Mouse (Mus musculus) layer of hippocampus, adult 8-10 months (tissue): ENCODE results near the gene Mafg. TPM values are rescaled to one million over a fixed set of nuclear protein-coding genes. Genes with fewer than 3 reads are reported as not detected.
A peak's percentile ranks its signal among the peaks of the same experiment; 100 is the strongest.
"Not testable (repeated sequence)": the region's sequence is repeated elsewhere in the genome, so short reads cannot be mapped to it uniquely, and the experiment has no call there.

ENCODE experiments used
- DNase-seq, 2 experiments: peaks; one replicate each; pipeline ENCODE4 v3.0.0; 2022; ENCODE audit warnings: low spot score in 2 of 2
- total RNA-seq, 4 experiments: library from RNA; stranded (reverse); gene quantifications; 2 replicates each; pipeline ENCODE4 v1.2.4; 2022

Mafg gene
- total RNA-seq = 10 to 100 TPM; 70.7 to 89.1 (median 77.4) TPM

DNA sequence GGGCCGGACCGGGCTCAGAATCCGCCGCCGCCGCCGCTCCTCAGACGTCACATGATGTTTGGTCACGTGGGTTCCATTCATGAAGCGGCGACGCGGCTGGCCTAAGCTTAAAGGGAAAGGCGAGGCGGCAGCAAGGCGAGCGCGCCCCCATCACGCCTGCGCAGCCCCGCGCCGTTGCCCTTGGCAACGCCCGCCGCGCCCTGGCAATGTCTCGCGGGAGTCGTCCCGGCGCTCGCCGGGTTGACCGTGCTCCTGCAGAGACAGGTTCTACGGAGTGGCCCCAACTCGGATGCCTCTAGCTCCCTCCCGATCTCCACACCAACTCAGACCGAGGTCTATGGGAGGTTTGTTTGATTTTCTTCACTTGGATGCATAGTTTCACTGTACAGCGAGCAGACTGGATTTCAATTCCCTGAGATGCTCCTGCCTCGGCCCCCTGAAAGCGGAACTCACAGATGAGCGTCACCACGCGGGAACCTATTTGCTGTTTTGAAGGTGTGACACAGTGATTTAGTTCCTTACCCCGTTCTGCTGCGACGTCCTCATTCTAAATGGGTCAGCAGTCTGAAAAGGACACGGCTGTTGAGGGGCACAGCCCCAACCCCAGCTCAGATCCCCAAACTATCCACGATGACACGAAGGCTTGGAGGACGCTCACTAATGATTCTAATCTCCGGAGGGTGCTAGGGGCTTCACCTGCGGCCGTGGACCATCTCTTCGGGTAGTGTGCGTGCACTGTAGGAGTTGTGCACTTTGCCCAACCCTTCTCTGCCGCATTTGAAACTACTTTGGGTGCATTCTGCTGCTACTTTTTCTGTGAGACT lies at the start of gene Mafg:
Gene Mafg, minus strand, starts transcription at position 81 of the 824 bp plus-strand sequence.
- DNase-seq = peak; percentile 91

DNA sequence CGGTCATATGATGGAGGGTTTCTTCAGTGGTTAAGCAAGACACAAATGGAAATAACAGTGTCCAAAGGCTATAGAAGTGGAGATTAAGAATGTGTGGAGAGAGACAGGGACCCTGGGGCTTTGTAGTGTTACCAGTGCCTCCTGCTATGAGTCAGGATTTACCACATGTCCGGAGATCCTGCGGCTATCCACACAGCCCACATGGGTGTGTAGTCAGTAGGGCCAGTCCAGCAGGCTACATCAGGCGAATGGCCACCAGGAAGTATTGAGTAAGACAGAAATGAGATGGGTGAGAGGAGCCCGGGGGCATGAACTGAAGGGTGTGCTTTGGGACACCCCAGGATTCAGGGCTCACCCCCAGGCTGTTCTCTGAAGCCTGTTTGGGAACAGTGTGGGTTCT lies 49.3 kb upstream of the Mafg start:
- no peak for DNase-seq

GRCm38 (mm10) chr11:120679909-120680308 lies 46.5 kb upstream of the Mafg start:
- DNase-seq = no peak

GRCm38 (mm10) chr11:120676951-120677350 lies 43.6 kb upstream of the Mafg start:
- DNase-seq = no peak

DNA sequence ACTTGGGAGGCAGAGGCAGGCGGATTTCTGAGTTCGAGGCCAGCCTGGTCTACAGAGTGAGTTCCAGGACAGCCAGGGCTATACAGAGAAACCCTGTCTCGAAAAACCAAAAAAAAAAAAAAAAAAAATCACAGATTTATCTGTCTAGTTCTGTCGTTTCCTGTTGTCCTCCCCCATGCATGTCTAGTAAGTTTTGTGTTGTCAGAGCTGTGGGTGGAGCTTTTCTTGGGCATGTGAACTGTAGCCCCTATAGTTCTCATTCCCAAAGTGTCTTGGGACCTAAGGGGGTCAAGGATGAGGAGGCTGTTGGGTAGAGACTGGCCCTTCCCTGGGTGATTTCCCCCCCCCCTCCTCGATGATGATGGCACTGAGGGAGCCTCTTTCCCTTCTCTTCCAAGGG lies 42.5 kb upstream of the Mafg start:
- not testable (repeated sequence) for DNase-seq

- DNase-seq = no peak
Observed at GRCm38 (mm10) chr11:120673594-120674122, 40.3 kb upstream of the Mafg start.

DNA sequence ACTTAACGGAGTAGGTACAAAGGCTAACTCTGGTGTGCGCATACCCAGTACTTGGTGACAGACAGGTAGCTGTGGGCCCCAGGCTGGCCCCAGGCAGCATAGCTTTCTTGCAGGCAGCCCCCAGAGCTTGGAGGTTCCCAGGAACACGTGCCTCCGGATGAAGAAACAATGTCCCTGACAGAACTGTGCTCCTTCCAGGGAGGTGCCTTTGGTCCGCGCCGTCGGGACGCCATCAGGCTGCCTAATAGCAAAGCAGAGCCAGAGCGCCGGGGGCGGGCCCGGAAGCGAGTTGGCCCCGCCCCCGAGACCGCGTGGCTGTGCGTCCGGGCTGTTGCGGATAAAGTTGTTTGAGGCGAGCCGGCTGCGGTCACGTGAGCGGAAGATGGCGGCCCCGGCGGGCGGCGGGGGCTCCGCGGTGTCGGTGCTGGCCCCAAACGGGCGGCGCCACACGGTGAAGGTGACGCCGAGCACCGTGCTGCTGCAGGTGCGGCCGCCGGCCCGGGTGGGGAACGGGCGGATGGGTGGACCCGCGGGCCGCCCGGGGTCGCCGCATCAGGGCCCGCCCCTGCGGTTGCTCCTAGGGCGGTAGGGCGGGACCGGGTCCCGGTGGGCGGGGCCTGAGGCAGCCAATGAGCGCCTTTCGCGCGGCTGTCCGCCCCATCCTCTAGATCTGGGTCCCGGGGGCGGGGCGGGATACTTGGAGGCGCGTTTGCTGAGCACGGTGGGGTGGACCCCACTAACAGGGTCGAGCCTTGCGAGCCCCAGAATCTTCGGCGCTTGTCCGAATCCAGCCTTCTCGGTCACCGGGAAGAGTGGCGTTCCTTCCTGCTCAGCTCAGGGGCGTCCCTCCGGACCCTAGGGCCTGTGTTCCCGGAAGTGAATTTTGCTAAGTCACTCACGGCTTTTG lies 39.5 kb upstream of the Mafg start, which contains the start of gene Aspscr1:
Gene Aspscr1, plus strand, starts transcription at position 287 of the 907 bp plus-strand sequence.
- peak; percentile 84 to 88 for DNase-seq

- no peak for DNase-seq
Observed at GRCm38 (mm10) chr11:120666617-120667016, 33.2 kb upstream of the Mafg start.

DNA sequence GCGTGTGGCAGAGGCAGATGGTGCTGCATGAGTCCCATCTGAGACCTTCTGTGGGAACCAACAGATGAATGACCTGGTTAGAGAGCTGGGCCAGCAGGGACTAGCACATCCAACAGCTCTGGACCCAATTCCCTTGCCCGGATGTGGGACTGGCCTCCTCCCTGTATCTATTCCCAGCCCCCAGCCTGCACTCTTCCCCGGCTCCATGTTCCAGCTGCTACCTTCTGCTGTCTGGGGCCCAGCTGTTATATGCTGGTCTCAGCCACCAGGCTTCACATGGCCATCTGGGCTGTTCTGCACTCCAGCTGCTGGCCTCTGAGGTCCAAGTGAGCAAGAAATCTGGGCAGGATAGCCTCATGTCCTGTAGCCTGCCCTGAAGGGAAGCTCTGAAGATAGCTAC lies 32.0 kb upstream of the Mafg start:
- no peak for DNase-seq

- DNase-seq = no peak
Observed at GRCm38 (mm10) chr11:120663714-120664113, 30.3 kb upstream of the Mafg start.

- DNase-seq = no peak
Observed at GRCm38 (mm10) chr11:120662759-120663158, 29.4 kb upstream of the Mafg start.

DNA sequence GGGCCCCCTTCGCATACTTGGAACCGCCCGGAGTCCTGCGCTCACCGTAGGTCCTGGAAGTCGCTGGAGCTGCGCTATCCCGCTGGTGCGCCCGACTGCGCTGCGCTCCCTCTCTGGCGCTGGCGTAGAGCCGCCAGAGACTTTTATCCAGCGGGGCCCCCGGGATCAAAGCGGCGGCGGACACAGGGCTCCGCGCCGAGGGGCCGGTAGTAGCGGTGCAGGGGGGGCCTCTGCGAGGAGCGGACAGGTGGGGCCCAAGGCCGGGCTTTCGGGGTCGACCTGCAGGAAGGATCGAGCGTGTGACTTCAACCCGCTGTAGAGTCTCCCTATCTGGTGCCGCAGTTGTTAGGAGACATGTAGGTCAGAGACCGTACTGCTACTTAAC lies 27.7 kb upstream of the Mafg start, which contains the start of gene Notum:
Gene Notum, minus strand, starts transcription at position 100 of the 385 bp plus-strand sequence.
- DNase-seq = no peak

GRCm38 (mm10) chr11:120660301-120661075 lies 27.1 kb upstream of the Mafg start:
- no peak for DNase-seq

DNA sequence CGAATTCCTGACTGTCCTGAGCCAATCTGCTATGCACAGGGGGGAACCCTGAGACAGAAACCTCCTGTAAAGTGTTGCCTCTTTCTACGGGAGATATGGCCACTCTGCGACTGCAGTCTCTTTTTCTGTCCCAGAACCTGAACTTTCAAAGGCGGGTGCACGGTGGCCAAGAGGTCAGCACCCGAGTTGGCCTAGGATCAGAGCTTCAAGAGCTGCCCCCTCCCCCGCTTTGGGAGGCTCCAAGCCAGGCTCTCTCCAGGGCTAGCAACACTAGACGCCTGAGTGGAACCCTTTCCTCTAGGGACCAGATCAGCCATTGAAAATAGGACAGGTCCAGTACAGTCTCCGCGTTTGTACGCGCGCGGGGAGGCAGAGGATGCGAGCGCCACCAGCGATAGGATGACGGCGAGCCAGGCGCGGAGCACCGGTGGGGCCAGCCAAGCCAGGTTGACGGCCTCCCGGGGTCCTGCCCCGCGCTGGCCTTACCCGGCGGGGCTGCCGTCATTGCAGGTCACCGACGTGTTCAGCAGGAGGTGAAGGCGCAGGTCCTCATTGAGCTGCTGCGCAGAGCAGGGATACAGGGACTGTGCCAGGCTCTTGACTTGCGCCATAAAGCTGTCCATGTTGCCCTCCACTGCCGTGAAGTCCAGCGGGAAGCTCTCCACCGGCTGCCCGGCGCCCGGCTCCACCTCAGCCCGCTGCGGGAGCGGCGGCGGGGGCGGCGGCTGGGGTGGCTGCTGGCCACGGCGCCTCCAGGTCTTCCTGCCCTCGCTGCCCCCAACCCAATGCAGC lies 26.3 kb upstream of the Mafg start:
- no peak for DNase-seq

DNA sequence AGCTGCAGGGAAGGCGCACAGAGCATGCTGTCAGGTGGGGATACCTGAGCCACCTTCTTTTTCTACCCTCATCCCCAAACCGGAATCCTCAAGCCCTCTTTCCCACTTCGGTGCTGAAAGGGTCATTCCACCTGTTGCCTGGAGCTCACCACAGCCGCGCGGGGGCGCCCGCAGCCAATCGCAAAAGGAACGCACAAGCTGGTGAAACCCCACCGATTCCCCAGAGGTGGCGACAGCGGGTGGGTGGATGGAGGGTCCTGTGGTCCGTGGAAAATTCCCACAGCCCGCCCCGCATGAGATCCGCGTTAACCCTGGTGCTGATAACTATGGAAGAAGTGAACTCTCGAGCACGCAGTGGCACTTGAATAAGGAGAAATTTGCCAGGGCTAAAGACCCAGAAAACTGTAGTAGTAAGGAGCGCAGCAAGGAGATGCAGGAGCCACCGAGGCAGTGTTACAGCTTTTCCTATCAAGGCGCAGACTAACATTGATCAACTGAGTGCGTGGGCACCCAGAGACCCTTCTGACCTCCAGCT lies 25.5 kb upstream of the Mafg start:
- peak in 1 of 2 experiments; percentile 65 for DNase-seq

DNA sequence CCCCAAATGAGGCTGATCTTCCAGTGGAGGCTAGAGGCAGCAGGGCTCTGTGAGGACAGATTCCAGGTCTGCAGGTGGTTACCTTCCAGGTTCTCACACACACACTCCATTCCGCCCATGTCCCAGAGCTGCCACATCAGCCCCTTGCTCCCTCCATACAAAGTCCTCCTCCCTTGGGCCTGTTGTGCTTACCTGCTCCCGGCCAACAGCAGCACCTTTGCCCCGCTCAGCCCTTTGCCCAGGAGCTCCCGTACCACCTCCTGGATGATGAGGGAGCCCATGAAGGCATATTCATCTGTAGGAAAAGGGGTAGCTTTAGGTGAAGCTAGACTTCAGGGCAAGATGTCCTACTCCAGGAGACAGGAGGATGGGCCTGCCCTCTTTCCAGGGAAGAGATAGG lies 23.9 kb upstream of the Mafg start:
- no peak for DNase-seq

GRCm38 (mm10) chr11:120654741-120655140 lies 21.3 kb upstream of the Mafg start:
- no peak for DNase-seq

- DNase-seq = no peak
Observed at GRCm38 (mm10) chr11:120651872-120652271, 18.5 kb upstream of the Mafg start.

DNA sequence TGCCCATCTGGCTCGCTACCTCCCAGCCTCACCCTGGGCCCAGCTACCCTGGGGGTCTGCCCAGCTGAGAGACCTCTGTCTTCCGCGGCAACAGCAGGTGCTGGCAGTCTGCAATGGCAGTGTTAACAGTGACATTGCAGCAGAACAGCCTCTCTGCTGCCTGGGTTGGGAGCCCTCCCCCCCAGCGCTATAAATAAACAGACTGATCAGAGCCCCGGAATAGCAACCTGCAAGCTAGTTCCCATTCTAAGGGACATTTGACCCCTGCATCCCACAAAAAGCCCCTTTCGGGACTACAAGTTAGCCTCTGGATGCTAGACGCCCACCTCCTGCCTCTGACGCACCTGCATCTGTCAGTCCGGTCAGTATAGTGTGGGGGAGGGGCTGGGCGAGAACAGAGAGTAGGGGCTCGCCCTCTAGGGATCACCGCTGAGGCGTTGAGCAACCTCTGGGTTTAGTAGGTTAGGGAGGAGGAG lies 14.6 kb upstream of the Mafg start, which contains the start of gene Myadml2:
Gene Myadml2, minus strand, starts transcription at position 158 of the 476 bp plus-strand sequence.
- peak in 1 of 2 experiments; percentile 46 for DNase-seq
